Mouse (Mus musculus) gastrocnemius, adult 2 months (tissue): ENCODE measurements around the gene Frrs1. TPM values are rescaled to one million over a fixed set of nuclear protein-coding genes. Genes with fewer than 3 reads are reported as not detected.

Experiments used
- DNase-seq: peaks from one replicate; pipeline ENCODE4 v3.0.0; 2022
- H3K27ac ChIP-seq: fragments of 200-600 bp; 2 replicates; pipeline ENCODE4 v1.8.1; 2022; ENCODE audit warnings: mild to moderate bottlenecking
- H3K4me3 ChIP-seq: fragments of 200-600 bp; 2 replicates; pipeline ENCODE4 v1.8.1; 2022; ENCODE audit warnings: mild to moderate bottlenecking, moderate library complexity
- CTCF ChIP-seq: fragments of 200-600 bp; IDR thresholded peaks from 2 replicates; pipeline ENCODE4 v1.8.1; 2022; ENCODE audit warnings: antibody characterized with exemption, mild to moderate bottlenecking, moderate library complexity
- intact Hi-C: fragments of 180-260 bp; cut with DNase I; formaldehyde crosslinking; loops from one replicate; pipeline ENCODE4 v1.15.1; 2025
- total RNA-seq, 2 experiments: library from RNA; stranded (reverse); gene quantifications; 2 replicates each; pipeline ENCODE4 v1.2.3; 2021

Gene Frrs1
- total RNA-seq, 2 experiments from 2014 or later, result 1.9 to 2.7 TPM

DNA sequence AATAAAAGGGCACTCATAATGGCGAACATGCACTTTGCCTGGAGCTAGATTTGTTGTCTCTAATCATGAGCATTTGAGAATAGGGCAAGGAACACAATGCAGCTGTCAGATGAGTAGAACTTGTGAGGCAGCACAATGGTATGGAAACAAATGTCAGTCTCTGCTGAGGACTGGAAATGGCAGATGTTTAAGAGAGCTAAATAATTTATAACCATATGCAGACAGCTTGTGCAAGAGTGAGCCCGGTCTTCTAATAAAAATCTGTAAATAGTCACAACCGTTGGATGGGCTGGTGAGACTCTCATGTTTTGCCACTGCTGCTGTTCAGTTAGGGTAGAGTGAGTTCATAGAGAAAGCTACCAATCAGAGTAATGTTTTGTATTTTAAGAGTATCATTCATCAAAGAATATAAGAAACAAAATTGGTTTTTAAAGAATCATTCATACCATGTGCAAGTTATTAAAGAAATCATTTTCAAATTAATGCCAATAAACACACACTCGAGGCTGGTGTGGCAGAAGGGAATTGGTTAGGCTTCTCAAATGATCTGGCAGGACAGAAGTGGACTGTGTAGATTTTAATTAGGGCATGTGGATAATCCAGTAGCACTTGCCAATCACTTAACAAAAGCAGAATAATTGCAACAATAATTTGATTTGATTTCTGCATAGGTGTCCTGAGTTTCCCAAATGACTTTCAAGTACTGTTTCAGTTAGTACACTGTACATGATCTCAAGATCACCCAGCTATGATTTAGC, 77.8 kb downstream of the Frrs1 start:
- peak overlapping the region; percentile 21; the same call in 1 of the 2 replicates for H3K27ac ChIP-seq
- intact Hi-C loops, result no loop called here
- no peak for TF ChIP-seq CTCF
- no peak overlapping the region for H3K4me3 ChIP-seq
- DNase-seq, result no peak

DNA sequence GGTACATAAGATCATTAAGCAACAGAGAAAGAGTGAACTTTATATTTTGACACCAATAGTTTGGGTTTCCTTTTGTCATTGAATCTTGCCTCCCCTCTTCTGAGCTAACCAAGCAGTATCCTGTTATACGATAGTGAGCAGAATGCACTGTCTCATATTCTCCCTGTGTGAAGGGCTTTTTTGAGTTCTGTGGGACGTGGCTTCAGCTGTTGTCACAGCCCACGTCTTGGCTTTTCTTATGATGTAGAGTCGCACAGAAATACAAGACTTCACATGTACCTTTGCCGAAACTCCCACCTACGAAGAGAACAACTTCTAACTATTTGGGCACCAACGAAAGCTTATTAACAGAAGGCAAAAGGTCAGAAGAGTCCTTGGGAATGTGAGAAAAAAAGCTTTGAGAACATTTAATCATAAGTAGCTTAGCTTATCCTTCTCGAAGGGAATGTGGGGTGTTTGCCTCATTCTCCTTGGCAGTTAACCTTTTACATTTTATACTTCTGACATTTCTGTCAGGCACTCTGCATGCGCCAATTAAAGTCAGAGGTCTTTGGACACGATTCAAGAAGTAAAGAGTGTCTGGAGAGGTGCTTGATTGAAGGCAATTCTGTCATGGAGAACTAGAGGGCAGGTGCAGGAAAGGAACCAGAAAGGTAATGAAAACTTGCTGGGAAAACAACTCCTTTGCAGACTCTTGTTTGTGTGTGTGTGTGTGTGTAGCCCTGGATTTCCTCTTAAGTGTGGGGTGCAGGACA, 81.7 kb downstream of the Frrs1 start:
- Histone ChIP-seq H3K4me3 (peak overlapping the region; percentile 39), H3K27ac (peak overlapping the region; percentile 80)
- intact Hi-C loops, result no loop called here
- no peak for TF ChIP-seq CTCF
- no peak for DNase-seq

DNA sequence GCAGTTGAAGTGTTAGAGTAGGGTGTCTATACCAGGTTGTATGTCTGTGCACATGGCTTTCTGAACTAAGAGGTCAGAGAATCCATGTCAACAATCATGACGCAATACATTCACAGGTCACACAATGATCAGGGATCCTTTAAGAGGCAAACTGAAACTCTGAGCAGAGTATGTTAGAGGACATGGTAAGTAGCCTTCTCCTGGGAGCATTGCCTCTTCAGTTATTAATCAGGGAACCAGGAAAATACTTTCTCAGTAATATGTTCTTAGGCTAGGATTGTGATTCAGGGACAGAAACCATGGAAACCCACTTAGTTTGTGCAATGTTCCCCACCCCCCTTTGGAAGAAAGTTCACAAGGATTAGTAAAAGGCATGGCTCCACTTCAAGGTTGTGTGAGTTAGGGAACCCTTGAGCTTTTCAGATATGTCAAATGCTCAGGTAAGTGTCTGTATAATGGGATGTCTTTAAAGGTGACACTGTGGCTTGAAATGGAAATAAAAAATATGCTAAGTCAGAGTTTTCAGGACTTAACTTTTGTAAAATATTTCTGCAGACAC, 82.4 kb downstream of the Frrs1 start:
- Histone ChIP-seq H3K4me3 (peak overlapping the region; percentile 5; the same call in 1 of the 2 replicates), H3K27ac (peak overlapping the region; percentile 80)
- TF ChIP-seq CTCF, result no peak
- intact Hi-C loops, result no loop called here
- no peak for DNase-seq

DNA sequence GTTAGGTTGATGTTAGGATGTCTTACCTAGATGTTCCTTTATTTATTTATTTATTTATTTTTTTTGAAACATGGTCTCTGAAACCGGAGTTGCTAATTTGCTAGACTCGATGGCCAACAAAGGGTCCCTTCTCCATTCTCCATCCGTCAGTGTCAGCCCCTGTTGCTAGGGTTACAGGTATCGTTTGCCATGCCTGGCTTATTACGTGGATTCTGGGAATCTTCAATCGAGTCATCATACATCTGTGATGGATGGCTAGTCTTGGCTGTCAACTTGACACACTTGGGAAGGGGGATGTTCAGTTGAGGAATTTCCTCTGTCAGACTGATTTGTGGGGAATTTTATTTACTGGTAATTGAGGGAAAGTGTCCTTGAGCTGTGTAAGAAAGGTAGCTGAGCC, 83.5 kb downstream of the Frrs1 start:
- intact Hi-C loops, result no loop called here
- Histone ChIP-seq H3K27ac (peak overlapping the region; percentile 67; the same call in 1 of the 2 replicates), H3K4me3 (no peak overlapping the region)
- TF ChIP-seq CTCF, result no peak
- DNase-seq, result no peak

DNA sequence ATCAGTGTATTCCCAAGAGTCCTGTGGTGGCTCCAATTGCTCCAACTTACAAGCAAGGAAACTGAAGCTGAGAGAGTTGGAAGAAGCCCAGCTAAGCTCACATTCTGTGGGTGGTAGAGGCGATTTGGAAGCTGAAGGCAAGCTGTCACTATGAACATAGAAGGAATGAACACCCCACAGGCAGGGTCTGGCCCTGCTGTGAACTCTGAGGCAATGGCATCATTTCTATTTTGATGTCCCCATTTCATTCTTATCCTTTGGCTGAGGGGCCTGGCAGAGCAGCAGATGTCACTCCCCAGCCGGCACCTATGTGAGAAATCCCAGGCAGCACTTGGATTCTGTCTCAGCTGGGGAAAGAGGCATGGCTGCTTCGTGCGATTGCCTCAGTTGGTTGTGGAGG, 84.2 kb downstream of the Frrs1 start:
- Histone ChIP-seq H3K4me3 (no peak overlapping the region), H3K27ac (peak overlapping the region; percentile 67)
- peak; percentile 51 for DNase-seq
- TF ChIP-seq CTCF, result no peak
- intact Hi-C loops, result no loop called here

DNA sequence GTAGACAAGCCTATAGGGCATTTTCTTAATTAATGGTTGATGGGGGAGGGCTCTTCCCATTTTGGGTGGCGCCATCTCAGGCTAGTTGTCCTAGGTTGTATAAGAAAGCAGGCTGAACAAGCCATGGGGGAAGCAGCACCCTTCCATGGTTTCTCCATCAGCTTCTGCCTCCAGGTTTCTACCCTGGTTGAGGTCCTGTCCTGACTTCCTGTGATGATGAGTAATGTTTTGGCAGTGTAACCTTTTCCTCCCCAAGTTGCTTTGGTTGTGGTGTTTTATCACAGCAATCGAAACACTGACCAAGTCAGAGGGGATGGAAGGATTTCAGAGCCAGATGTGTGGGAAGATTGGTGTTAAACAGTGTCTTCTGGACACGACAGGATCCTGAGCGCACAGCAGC, 87.2 kb downstream of the Frrs1 start:
- intact Hi-C loops, result no loop called here
- TF ChIP-seq CTCF, result no peak
- no peak for DNase-seq
- Histone ChIP-seq H3K4me3 (no peak overlapping the region), H3K27ac (peak overlapping the region; percentile 48)

DNA sequence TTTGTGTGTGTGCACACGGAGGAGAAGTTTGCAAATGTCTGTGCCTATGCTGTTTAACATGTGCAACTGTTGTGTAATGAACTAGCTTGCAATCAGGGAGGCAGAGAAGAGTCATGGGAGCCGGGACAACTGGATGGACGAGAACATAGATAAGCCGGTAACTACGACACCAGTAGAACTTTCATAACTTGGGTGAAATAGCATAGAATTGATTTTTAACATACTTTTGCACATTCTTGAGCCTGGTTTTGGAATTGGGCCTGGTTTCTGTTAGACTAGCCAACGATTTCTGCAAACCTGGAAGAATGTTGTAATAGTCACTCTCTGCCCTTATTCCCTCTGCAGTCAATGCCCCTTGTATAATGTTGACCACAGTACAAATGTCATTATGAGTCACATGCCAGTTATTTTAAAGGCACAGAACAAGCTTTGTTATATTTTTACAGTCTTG, 91.4 kb downstream of the Frrs1 start:
- Histone ChIP-seq H3K27ac (peak overlapping the region; percentile 20; the same call in 1 of the 2 replicates), H3K4me3 (no peak overlapping the region)
- DNase-seq, result no peak
- no peak for TF ChIP-seq CTCF
- intact Hi-C loops, result no loop called here

DNA sequence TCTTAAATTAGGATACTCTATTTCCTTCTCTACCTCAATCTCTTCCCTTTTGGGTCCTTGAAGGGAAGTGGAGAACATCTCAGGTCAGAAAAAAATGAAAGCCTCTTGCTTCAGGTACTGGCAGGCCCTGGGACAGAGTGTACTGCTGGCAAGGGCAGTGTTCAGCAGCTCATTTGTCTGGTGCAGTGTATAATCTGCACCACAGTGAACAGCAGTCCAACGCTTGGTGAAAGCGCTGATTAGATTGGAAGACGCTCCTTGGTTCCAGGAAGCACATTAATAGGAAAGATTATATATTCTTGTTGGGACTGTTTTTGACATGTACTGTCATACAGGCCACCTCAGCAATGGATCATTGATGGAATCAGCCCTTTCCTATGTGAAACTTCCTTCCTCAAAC, 92.2 kb downstream of the Frrs1 start:
- intact Hi-C loops, result no loop called here
- Histone ChIP-seq H3K4me3 (no peak overlapping the region), H3K27ac (peak overlapping the region; percentile 75)
- peak; percentile 32 for DNase-seq
- TF ChIP-seq CTCF, result no peak

DNA sequence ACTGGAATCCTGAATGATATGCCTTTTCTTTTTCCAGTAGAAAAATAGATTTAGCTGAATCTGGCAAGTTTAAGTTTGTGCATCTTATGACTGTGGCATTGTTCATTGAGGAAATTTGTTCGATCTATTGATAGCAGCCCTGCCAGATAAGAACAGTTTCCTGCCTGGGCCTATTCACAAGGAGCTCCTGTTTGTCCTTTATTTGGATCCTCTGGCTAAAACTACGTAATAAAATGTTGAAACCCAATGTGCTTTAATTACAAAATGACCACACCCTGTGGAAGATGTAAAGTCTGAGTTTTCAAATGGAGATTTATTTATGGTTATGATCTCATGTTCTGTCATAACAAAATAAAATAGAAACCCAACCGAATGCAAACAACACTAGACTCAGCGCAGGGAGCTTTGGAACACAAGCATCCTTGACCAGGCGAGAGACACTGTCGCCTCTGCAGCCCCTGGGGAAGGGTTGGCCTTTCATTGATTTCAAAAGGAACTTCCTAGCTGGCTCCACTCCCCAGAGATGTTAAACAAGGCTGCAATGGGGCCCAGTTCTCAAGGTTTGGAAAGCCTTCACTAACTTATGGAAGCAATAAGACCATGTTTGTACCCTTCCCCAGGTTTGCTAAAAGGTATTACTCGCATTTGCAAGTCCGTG, 93.1 kb downstream of the Frrs1 start:
- TF ChIP-seq CTCF, result no peak
- Histone ChIP-seq H3K27ac (peak overlapping the region; percentile 75), H3K4me3 (no peak overlapping the region)
- intact Hi-C loops, result no loop called here
- DNase-seq, result no peak

DNA sequence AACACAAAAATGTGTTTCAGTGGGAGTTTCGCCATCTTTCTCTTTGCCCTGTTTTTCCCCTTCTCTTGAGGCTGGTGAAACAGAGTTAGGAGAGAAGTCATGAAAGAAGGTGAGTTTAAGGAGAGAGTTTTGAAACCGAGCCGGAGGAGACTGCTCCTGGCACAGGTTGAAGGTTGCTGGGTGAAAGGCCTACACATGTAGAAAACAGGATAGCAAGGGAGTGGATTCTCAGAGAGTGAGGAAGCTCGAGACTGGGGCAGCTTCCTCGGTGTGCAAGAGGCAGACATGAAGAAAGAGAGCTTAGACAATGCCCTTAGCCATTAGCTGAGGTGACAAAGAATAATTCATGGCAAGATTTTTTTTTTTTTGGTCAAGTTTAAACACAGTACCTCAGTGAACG, 94.1 kb downstream of the Frrs1 start:
- no peak for TF ChIP-seq CTCF
- intact Hi-C loops, result no loop called here
- Histone ChIP-seq H3K27ac (peak overlapping the region; percentile 75), H3K4me3 (no peak overlapping the region)
- no peak for DNase-seq

DNA sequence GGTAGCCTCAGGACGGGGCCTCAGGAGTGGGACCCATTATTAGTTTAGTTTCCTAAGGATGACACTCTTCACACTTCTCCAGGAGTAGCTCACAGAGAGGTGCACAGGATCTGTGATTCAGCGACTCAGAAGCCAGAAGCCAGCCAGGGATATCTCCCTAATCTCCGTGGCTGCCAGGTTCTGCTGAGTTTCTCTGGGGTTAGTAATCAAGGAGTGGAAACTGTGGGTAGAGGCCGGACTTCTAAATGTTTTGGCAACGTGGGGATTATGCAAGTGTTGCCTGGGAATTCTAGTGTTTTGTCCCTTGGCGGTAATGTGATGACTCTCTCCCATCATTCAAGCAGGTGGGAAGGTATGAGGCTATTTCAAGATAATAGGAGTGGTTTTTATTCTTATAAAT, 95.8 kb downstream of the Frrs1 start:
- H3K27ac ChIP-seq, result peak overlapping the region; percentile 75
- no peak for DNase-seq
- TF ChIP-seq CTCF, result no peak
- H3K4me3 ChIP-seq, result no peak overlapping the region
- intact Hi-C loops, result no loop called here

Other genes starting within 250 kb of the Frrs1 start
- 1 to 10 TPM; 6.2 TPM for gene Trmt13, start 244.9 kb upstream of the Frrs1 start, total RNA-seq
- 10 to 100 TPM; 11.7 to 12.8 TPM for gene Mfsd14a, start 196.8 kb upstream of the Frrs1 start, total RNA-seq
- not detected for gene Gm43191, start 178.2 kb upstream of the Frrs1 start, total RNA-seq
- 1 to 10 TPM; 5.1 to 8.0 TPM for gene Slc35a3, start 146.6 kb upstream of the Frrs1 start, total RNA-seq
- 1,000 to 10,000 TPM in 1 of 2 experiments, 100 to 1,000 TPM in 1; 657 to 1,000 TPM for gene Agl, start 51.3 kb upstream of the Frrs1 start, total RNA-seq
- gene 4930455H04Rik, start 108.8 kb downstream of the Frrs1 start, total RNA-seq, result under 1 TPM in 1 of 2 experiments, not detected in 1; 0.18 TPM
- 10 to 100 TPM; 25.3 to 37.5 TPM for gene Palmd, start 109.5 kb downstream of the Frrs1 start, total RNA-seq